Mouse (Mus musculus): ENCODE results near the gene Zscan25. TPM values are rescaled to one million over a fixed set of nuclear protein-coding genes. Genes with fewer than 3 reads are reported as not detected.
"Not testable (repeated sequence)": the region's sequence is repeated elsewhere in the genome, so short reads cannot be mapped to it uniquely, and the experiment has no call there.

Zscan25 gene
- 0.26 and 0.57 TPM in 2 replicates for polyA plus RNA-seq (2015; fragmentation: Nextera tagmentation; extraction: Ambion mirVana)

DNA sequence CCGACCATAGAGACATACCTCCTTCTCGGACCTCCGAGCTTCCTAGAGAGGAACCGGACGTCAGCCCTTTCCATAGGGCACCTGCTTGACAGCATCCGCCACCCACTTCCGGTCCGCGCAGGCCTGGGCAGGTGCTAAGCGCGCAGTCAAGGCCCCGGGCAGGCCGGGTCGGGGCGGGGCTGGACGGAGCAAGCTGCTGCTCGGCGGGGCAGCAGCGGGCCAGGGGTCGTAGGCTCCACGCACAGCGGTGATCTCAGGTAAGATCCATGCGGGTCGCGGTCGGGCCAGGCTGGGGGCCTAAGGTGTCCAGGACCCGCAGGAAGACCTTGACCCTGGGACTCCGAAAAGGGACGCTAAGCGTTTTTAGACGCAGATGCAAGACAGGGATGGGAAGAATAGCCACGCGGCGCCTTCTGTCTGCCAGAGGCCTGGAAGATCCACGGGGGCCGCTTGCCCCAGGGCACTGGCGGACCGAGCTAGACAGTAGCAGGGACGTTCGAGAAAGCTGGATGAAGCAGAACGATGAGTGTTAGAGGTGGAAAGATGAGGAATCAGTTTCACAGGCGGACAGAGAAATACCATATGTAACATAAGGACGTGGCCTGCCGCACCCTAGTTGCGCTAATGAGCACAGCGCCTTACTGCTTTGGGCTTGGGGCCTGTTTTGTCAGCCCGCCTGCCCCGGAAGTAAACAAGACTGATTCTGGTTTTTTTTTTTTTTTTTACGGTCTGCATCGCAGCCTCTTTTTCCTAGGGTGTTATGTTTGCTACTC is at the start of gene Zscan25:
Gene Zscan25 (plus strand): TSS at position 130 of the 773 bp plus-strand sequence.
- H3K9me3 ChIP-seq (replicated peaks; ENCODE audit: low read length) = no peaks in the 10 kb centered on the region
- peak; percentile 4; the same call in 1 of the 2 replicates for TF ChIP-seq CTCF (IDR thresholded peaks at IDR 0.05; ENCODE audit: low read depth)
- ATAC-seq (replicated peaks; ENCODE audit: low FRiP score, low read depth) (peak; percentile 100), DNase-seq (ENCODE audit: low spot score) (peak; percentile 96)
- no peaks in the 10 kb centered on the region for H3K4me1 ChIP-seq (replicated peaks; ENCODE audit: insufficient read depth, low read length)
- H3K27ac ChIP-seq = peak within 1 kb of the TSS; percentile 89
- no peaks in the 10 kb centered on the region for H3K27me3 ChIP-seq (ENCODE audit: insufficient read depth, low read length)
- H3K36me3 ChIP-seq (ENCODE audit: insufficient read depth, low read length) = peaks cover 22% of the 10 kb centered on the region
- H3K4me2 ChIP-seq (ENCODE audit: low read length) = peak within 1 kb of the TSS; percentile 70
- peak within 1 kb of the TSS; percentile 65 for H3K4me3 ChIP-seq (replicated peaks; ENCODE audit: low read depth, low read length)
- peak within 1 kb of the TSS; percentile 86 for H3K9ac ChIP-seq (ENCODE audit: low read depth, low read length)
- under 1% methylated on average over 50 of the region's 50 CpGs for WGBS

DNA sequence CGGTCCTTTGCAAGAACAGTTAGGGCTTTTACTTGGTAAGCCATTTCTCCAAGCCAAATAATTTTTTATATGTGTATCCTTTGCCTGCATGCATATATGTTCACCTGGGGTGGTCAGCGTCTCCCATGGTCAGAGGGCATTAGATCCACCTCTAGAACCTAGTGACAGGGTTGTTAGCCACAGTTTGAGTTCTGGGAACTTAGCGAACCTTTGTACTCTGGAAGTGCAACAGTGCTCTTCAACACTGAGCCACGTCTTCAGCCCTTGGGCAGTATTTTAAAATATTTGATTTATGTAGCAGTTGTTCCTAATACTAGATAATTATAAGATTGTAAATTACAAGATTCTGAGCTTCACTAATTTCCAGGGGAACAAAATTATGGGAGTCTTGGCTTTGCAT is 49.7 kb upstream of the Zscan25 start:
- H3K36me3 ChIP-seq (ENCODE audit: insufficient read depth, low read length) = peaks cover 17% of the 10 kb centered on the region
- H3K27me3 ChIP-seq (ENCODE audit: insufficient read depth, low read length) = no peaks in the 10 kb centered on the region
- no peaks in the 10 kb centered on the region for H3K9me3 ChIP-seq (replicated peaks; ENCODE audit: low read length)
- H3K4me2 ChIP-seq (ENCODE audit: low read length) = peak overlapping the region; percentile 77
- WGBS = 77% methylated on average over 4 of the region's 4 CpGs
- no peak for TF ChIP-seq CTCF (IDR thresholded peaks at IDR 0.05; ENCODE audit: low read depth)
- H3K9ac ChIP-seq (ENCODE audit: low read depth, low read length) = peak overlapping the region; percentile 96; the same call in 1 of the 2 replicates
- peak overlapping the region; percentile 98; the same call in 1 of the 2 replicates for H3K4me3 ChIP-seq (replicated peaks; ENCODE audit: low read depth, low read length)
- peak overlapping the region; percentile 96 for H3K27ac ChIP-seq
- DNase-seq (ENCODE audit: low spot score) (peak; percentile 8), ATAC-seq (replicated peaks; ENCODE audit: low FRiP score, low read depth) (no peak)
- H3K4me1 ChIP-seq (replicated peaks; ENCODE audit: insufficient read depth, low read length) = no peaks in the 10 kb centered on the region; the same call in 1 of the 2 replicates

GRCm38 (mm10) chr5:145231367-145231871 is 48.9 kb upstream of the Zscan25 start, which contains the start of gene Zfp655:
TSS of gene Zfp655 (plus strand) at chr5:145231715.
- no peak for TF ChIP-seq CTCF (IDR thresholded peaks at IDR 0.05; ENCODE audit: low read depth)
- Histone ChIP-seq H3K9ac (ENCODE audit: low read depth, low read length) (peak within 1 kb of the TSS; percentile 96), H3K4me1 (replicated peaks; ENCODE audit: insufficient read depth, low read length) (no peaks in the 10 kb centered on the region; the same call in 1 of the 2 replicates), H3K27ac (peak within 1 kb of the TSS; percentile 96), H3K4me2 (ENCODE audit: low read length) (peak within 1 kb of the TSS; percentile 77), H3K4me3 (replicated peaks; ENCODE audit: low read depth, low read length) (peak within 1 kb of the TSS; percentile 98), H3K36me3 (ENCODE audit: insufficient read depth, low read length) (peaks cover 21% of the 10 kb centered on the region), H3K9me3 (replicated peaks; ENCODE audit: low read length) (no peaks in the 10 kb centered on the region), H3K27me3 (ENCODE audit: insufficient read depth, low read length) (no peaks in the 10 kb centered on the region)
- WGBS = under 1% methylated on average over 42 of the region's 42 CpGs
- peak; percentile 96 for DNase-seq (ENCODE audit: low spot score)
- peak; percentile 97 for ATAC-seq (replicated peaks; ENCODE audit: low FRiP score, low read depth)

- DNase-seq (ENCODE audit: low spot score) = peak; percentile 42
- Histone ChIP-seq H3K9ac (ENCODE audit: low read depth, low read length) (peak overlapping the region; percentile 96), H3K4me3 (replicated peaks; ENCODE audit: low read depth, low read length) (peak overlapping the region; percentile 98), H3K4me1 (replicated peaks; ENCODE audit: insufficient read depth, low read length) (no peaks in the 10 kb centered on the region; the same call in 1 of the 2 replicates), H3K27ac (peak overlapping the region; percentile 96), H3K9me3 (replicated peaks; ENCODE audit: low read length) (no peaks in the 10 kb centered on the region), H3K4me2 (ENCODE audit: low read length) (peak overlapping the region; percentile 77), H3K36me3 (ENCODE audit: insufficient read depth, low read length) (peaks cover 23% of the 10 kb centered on the region), H3K27me3 (ENCODE audit: insufficient read depth, low read length) (no peaks in the 10 kb centered on the region)
- WGBS = under 1% methylated on average over 49 of the region's 49 CpGs
- no peak for TF ChIP-seq CTCF (IDR thresholded peaks at IDR 0.05; ENCODE audit: low read depth)
- peak; percentile 60 for ATAC-seq (replicated peaks; ENCODE audit: low FRiP score, low read depth)
These were observed 48.3 kb upstream of the Zscan25 start for GRCm38 (mm10) chr5:145231893-145232411.

GRCm38 (mm10) chr5:145234636-145235035 is 45.7 kb upstream of the Zscan25 start:
- no peaks in the 10 kb centered on the region for H3K9me3 ChIP-seq (replicated peaks; ENCODE audit: low read length)
- H3K36me3 ChIP-seq (ENCODE audit: insufficient read depth, low read length) = peaks cover 30% of the 10 kb centered on the region
- no peak overlapping the region for H3K9ac ChIP-seq (ENCODE audit: low read depth, low read length)
- ATAC-seq (replicated peaks; ENCODE audit: low FRiP score, low read depth) = no peak
- H3K27ac ChIP-seq = no peak overlapping the region
- H3K4me3 ChIP-seq (replicated peaks; ENCODE audit: low read depth, low read length) = no peak overlapping the region
- no peaks in the 10 kb centered on the region; the same call in 1 of the 2 replicates for H3K4me1 ChIP-seq (replicated peaks; ENCODE audit: insufficient read depth, low read length)
- TF ChIP-seq CTCF (IDR thresholded peaks at IDR 0.05; ENCODE audit: low read depth) = peak; percentile 71
- H3K27me3 ChIP-seq (ENCODE audit: insufficient read depth, low read length) = no peaks in the 10 kb centered on the region
- DNase-seq (ENCODE audit: low spot score) = peak; percentile 45
- H3K4me2 ChIP-seq (ENCODE audit: low read length) = no peak overlapping the region

DNA sequence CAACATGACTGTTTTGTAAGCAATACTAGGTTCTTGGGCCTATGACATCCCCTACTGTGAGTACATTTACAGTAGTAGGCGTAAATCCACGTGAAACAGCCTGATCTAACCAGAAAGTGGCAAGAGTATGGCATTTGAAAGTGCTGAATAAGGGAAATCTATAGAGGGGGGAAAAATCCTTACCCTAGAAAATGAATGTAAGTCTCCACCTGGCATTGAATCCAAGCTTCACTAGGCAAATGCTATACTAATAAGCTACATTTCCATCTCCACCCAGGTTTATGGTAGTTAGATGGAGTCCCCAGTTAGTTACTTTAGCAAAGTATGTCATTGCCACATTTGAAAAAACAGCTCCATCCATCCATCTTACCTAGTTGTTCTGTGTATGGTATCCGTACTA is 30.8 kb upstream of the Zscan25 start:
- ATAC-seq (replicated peaks; ENCODE audit: low FRiP score, low read depth) = no peak
- H3K27ac ChIP-seq = no peak overlapping the region
- H3K36me3 ChIP-seq (ENCODE audit: insufficient read depth, low read length) = peaks cover 10% of the 10 kb centered on the region; the same call in 1 of the 2 replicates
- no peak overlapping the region for H3K4me2 ChIP-seq (ENCODE audit: low read length)
- TF ChIP-seq CTCF (IDR thresholded peaks at IDR 0.05; ENCODE audit: low read depth) = no peak
- WGBS = 95% methylated on average over 3 of the region's 3 CpGs
- no peak overlapping the region for H3K9ac ChIP-seq (ENCODE audit: low read depth, low read length)
- no peaks in the 10 kb centered on the region for H3K27me3 ChIP-seq (ENCODE audit: insufficient read depth, low read length)
- H3K4me1 ChIP-seq (replicated peaks; ENCODE audit: insufficient read depth, low read length) = no peaks in the 10 kb centered on the region
- H3K9me3 ChIP-seq (replicated peaks; ENCODE audit: low read length) = no peaks in the 10 kb centered on the region
- DNase-seq (ENCODE audit: low spot score) = no peak
- no peak overlapping the region for H3K4me3 ChIP-seq (replicated peaks; ENCODE audit: low read depth, low read length)

DNA sequence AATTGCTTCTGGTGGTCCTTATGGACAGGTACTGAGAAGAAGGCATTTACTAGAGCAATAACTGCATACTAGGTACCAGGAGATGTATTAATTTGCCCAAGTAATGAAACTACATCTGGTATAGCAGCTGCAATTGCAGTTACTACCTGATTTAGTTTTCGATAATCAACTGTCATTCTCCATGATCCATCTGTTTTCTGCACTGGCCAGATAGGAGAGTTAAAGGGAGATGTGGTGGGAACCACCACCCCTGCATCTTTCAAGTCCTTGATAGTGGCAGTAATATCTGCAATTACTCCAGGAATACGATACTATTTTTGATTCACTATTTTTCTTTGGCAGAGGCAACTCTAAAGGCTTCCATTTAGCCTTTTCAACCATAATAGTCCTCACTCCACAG is 6.7 kb upstream of the Zscan25 start:
- H3K4me3 ChIP-seq (replicated peaks; ENCODE audit: low read depth, low read length); H3K9me3 ChIP-seq (replicated peaks; ENCODE audit: low read length); H3K27me3 ChIP-seq (ENCODE audit: insufficient read depth, low read length); H3K27ac ChIP-seq; H3K9ac ChIP-seq (ENCODE audit: low read depth, low read length); H3K4me1 ChIP-seq (replicated peaks; ENCODE audit: insufficient read depth, low read length); H3K4me2 ChIP-seq (ENCODE audit: low read length); ATAC-seq (replicated peaks; ENCODE audit: low FRiP score, low read depth); H3K36me3 ChIP-seq (ENCODE audit: insufficient read depth, low read length); DNase-seq (ENCODE audit: low spot score): not testable (repeated sequence)
- WGBS = 85% methylated on average over 2 of the region's 2 CpGs
